Mouse (Mus musculus) forebrain, embryonic 13.5 days (tissue): ENCODE data around the gene Rgs9. TPM values are rescaled to one million over a fixed set of nuclear protein-coding genes. Genes with fewer than 3 reads are reported as not detected.

ENCODE experiments used
- ATAC-seq: fragments of 200-750 bp; cut with Nextera tagmentation; 2 replicates; pipeline ENCODE4 v1.8.0; 2017
- H3K27ac ChIP-seq: fragments of 300-500 bp; sonication (generic); 2 replicates; pipeline ENCODE4 v1.5.1; 2015; ENCODE audit warnings: inconsistent platforms, mild to moderate bottlenecking, moderate library complexity
- H3K27me3 ChIP-seq: fragments of 300-500 bp; sonication (generic); 2 replicates; pipeline ENCODE4 v1.6.1; 2015; ENCODE audit warnings: mild to moderate bottlenecking, inconsistent platforms
- H3K36me3 ChIP-seq: fragments of 300-500 bp; sonication (generic); 2 replicates; pipeline ENCODE4 v1.6.1; 2015; ENCODE audit warnings: mild to moderate bottlenecking, inconsistent platforms; ENCODE audit not compliant: poor library complexity, severe bottlenecking
- H3K4me1 ChIP-seq: fragments of 300-500 bp; sonication (generic); 2 replicates; pipeline ENCODE4 v1.6.1; 2015; ENCODE audit warnings: inconsistent platforms
- H3K4me2 ChIP-seq: fragments of 300-500 bp; sonication (generic); 2 replicates; pipeline ENCODE4 v1.6.1; 2015; ENCODE audit warnings: inconsistent platforms, mild to moderate bottlenecking, moderate library complexity
- H3K4me3 ChIP-seq: fragments of 300-500 bp; sonication (generic); 2 replicates; pipeline ENCODE4 v1.5.1; 2015; ENCODE audit warnings: mild to moderate bottlenecking, inconsistent platforms
- H3K9ac ChIP-seq: fragments of 300-500 bp; sonication (generic); 2 replicates; pipeline ENCODE4 v1.6.1; 2015; ENCODE audit warnings: mild to moderate bottlenecking, inconsistent platforms
- H3K9me3 ChIP-seq: fragments of 300-500 bp; sonication (generic); replicated peaks from 2 replicates; pipeline ENCODE4 v1.6.1; 2016; ENCODE audit warnings: inconsistent platforms
- WGBS: fragments of 180-500 bp; shearing (Covaris S2); methylation state at CpG from one replicate; pipeline ENCODE4 v1.1.7; 2015; 5-methylcytosine and 5-hydroxymethylcytosine counted together
- polyA plus RNA-seq: library from polyadenylated mRNA; unstranded; fragments of >200 nt; fragmentation: Nextera tagmentation; extraction: Ambion mirVana; gene quantifications from 2 replicates; pipeline ENCODE4 v1.2.1, GENCODE M21; 2015

Gene Rgs9
- polyA plus RNA-seq, 1 experiment from 2014 or later: 3.0 TPM

DNA sequence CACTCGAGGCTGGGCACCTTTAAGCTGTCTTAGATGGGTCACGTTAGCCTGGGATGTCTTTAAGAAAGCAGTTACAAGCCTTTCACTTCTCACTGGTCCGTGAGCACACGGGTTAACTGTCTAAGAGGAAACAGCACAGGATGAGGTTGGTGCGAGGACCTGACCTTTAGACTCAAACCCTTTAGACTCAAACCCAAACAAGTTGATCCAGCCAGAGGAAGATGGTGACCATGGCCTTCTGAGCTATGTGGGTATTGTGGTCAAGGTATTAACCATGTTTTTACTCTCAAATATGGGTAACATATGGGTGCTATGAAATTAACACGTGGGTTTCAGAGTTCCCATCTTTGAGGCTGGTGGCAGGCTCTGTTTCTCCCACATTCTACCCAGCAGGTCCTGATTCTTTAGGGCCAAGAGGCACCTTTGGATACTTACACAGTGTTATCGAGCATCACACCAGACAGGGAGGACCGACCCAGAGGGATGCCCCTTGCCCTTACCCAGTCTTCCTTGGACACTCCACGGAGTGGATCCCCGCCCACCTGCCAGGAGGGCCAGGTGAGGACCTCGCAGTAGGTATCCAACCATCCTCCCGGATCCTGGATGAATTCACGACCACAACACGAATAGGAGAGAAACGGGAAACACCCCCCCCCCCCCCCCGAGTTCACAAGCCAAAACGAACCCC, 32.9 kb upstream of the Rgs9 start:
- no peak overlapping the region for H3K4me3 ChIP-seq
- ATAC-seq: peak; percentile 66
- WGBS: 37% methylated on average over 17 of the region's 17 CpGs

DNA sequence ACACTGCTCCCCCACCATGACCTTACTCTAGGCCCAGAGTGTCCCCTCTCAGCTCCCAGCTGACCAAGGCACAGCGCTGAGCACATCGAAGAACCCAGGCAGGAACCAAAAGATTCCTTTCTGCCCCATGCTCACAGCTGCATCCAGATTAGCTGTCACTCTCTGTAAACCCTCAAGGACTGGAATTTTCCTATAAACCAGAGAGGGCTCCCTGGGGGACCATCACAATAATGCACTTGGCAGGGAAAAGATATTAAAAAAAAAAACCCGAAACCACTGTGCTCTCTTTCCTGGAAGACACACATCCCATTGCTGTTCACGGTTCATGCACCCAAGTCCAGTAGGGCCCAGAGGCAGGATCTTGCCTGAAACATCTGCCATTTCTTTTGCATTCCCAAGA, 31.4 kb upstream of the Rgs9 start:
- no peak for ATAC-seq
- H3K9ac ChIP-seq: no peak overlapping the region
- H3K4me3 ChIP-seq: no peak overlapping the region
- H3K27ac ChIP-seq: no peak overlapping the region
- H3K4me1 ChIP-seq: peaks cover 17% of the 10 kb centered on the region
- 71% methylated on average over 4 of the region's 4 CpGs for WGBS
- no peaks in the 10 kb centered on the region for H3K9me3 ChIP-seq
- H3K4me2 ChIP-seq: no peak overlapping the region
- no peaks in the 10 kb centered on the region for H3K36me3 ChIP-seq
- no peaks in the 10 kb centered on the region; the same call in 1 of the 2 replicates for H3K27me3 ChIP-seq

More for the DNA sequence above, 32.9 kb upstream of the Rgs9 start:
- Histone ChIP-seq H3K27me3 (no peaks in the 10 kb centered on the region; the same call in 1 of the 2 replicates), H3K27ac (no peak overlapping the region), H3K4me2 (peak overlapping the region; percentile 48), H3K9me3 (no peaks in the 10 kb centered on the region), H3K36me3 (no peaks in the 10 kb centered on the region), H3K4me1 (peaks cover 17% of the 10 kb centered on the region), H3K9ac (no peak overlapping the region)

DNA sequence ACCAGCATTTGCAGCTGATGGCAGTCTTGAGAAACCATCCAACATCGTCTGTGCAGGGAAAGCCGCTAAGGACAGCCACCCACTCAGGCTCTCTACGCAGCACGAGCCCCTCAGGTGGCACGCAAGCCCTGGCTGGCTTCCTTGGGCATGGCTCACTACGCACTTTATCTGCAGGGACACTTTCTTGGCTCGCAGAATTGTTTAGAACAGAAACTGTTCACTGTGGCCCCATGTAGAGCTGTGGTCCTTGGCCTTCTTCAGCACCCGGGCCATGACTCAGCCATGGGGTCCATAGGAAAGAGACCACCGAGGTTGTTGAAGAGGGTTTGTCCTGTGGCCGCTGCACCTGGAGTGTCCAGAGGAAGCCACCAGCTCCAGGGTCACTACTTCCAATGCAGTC, 30.0 kb upstream of the Rgs9 start:
- Histone ChIP-seq H3K4me2 (no peak overlapping the region), H3K27ac (no peak overlapping the region), H3K4me3 (no peak overlapping the region), H3K36me3 (no peaks in the 10 kb centered on the region), H3K9ac (no peak overlapping the region), H3K9me3 (no peaks in the 10 kb centered on the region), H3K4me1 (peaks cover 17% of the 10 kb centered on the region), H3K27me3 (no peaks in the 10 kb centered on the region; the same call in 1 of the 2 replicates)
- no peak for ATAC-seq
- WGBS: 88% methylated on average over 10 of the region's 10 CpGs

DNA sequence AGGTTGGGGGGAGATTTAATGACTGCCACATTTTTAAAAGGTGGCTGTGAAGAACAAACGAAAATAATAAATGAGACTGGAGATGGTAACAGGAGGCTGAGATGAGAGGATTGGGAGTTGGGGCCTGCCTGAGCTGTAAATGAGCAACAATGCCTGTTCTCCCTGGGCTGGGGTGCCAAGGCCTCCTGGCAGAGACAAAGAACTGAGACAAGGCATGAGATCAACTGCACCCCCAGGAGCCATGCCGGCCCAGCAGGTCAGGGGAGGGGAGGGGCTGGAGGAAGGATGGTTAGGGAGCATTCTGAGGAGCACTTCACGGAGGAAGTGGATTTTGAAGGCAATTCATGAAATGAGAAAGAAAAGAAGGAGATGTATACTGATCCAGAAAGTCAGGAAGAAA, 29.5 kb upstream of the Rgs9 start:
- Histone ChIP-seq H3K4me3 (no peak overlapping the region), H3K27ac (no peak overlapping the region), H3K9ac (no peak overlapping the region), H3K36me3 (no peaks in the 10 kb centered on the region), H3K9me3 (no peaks in the 10 kb centered on the region), H3K27me3 (no peaks in the 10 kb centered on the region; the same call in 1 of the 2 replicates), H3K4me1 (peaks cover 17% of the 10 kb centered on the region), H3K4me2 (no peak overlapping the region)
- 26% methylated on average over 3 of the region's 3 CpGs for WGBS
- no peak for ATAC-seq

DNA sequence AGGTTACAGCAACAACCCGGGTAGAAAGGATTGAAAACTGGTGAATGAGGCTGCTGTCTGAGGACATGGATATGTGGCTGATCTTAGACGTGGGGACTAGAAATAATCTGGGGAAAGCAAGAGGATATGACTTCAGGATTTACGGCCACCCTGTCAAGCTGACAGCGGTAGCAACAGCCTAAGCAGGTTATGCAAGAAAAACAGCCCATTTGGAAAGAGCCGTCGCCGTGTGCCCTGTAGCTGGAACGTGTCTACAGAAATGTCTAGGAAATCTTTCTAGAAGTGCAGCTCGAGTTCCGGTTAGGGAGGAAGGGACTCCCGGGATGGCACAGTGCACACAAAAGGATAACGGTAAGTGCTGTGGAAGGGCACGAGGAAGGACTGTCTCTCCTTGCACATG, 28.3 kb upstream of the Rgs9 start:
- Histone ChIP-seq H3K36me3 (no peaks in the 10 kb centered on the region), H3K4me3 (no peak overlapping the region), H3K4me1 (peaks cover 12% of the 10 kb centered on the region), H3K27me3 (no peaks in the 10 kb centered on the region; the same call in 1 of the 2 replicates), H3K27ac (no peak overlapping the region), H3K9me3 (no peaks in the 10 kb centered on the region), H3K9ac (no peak overlapping the region), H3K4me2 (no peak overlapping the region)
- no peak for ATAC-seq
- WGBS: 80% methylated on average over 13 of the region's 13 CpGs

DNA sequence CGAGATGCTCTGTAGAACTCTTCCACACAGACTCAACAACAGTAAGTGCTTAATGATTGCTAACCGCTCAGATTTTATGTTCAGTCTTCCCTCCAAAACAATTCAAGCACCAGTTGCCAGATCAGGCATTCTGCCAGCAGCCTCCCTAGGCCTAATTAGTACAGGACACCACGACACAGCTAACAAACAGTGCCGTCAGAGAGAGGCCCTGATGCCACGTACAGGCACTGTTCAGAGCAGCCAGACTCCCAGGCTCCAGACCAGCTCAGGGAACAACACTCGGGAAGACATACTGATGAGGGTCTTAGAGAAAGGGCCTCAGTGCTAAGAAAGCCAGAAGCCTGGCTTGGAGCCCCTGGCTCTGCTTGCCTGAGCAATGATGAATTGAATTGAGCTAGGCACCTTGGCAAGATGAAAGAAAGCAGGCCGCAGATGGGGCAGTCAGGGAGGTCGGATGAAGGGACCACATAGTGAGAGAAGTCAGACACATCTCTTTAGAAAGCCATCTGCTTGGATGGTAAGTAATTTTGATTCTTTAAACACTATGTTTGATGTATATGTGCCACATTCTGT, 22.5 kb upstream of the Rgs9 start:
- 0 out of 2 replicates have a peak overlapping the region, but pooled peaks have one; percentile 30 for H3K9ac ChIP-seq

DNA sequence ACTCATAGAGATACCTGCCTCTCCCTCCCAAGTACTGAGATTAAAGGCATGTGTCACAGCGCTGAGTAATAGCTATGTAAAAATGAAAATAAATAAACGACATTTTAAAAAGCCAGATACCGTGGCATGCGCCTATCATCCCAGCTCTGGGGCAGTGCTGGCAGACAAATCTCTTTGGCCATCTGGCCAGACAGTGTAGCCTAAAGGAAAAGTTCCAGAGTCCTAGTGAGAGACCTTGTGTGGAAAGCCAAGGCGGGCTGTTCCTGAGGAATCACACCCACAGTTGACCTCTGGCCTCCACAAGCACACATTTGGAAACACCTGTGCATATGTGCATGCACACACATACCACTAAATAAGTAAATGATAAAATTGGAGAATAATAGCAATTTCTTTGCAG, 22.0 kb upstream of the Rgs9 start:
- 85% methylated on average over 5 of the region's 5 CpGs for WGBS
- Histone ChIP-seq H3K36me3 (no peaks in the 10 kb centered on the region), H3K9ac (no peak overlapping the region), H3K4me3 (no peak overlapping the region), H3K4me2 (no peak overlapping the region; the same call in 1 of the 2 replicates), H3K27ac (peak overlapping the region; percentile 83), H3K4me1 (peaks cover 15% of the 10 kb centered on the region), H3K27me3 (peaks cover 17% of the 10 kb centered on the region), H3K9me3 (no peaks in the 10 kb centered on the region)
- peak; percentile 46; the same call in 1 of the 2 replicates for ATAC-seq

More for the DNA sequence above, 22.5 kb upstream of the Rgs9 start:
- H3K4me1 ChIP-seq: peaks cover 15% of the 10 kb centered on the region
- no peaks in the 10 kb centered on the region for H3K36me3 ChIP-seq
- WGBS: 16% methylated on average over 8 of the region's 8 CpGs
- H3K27ac ChIP-seq: peak overlapping the region; percentile 83
- H3K4me3 ChIP-seq: no peak overlapping the region
- H3K27me3 ChIP-seq: peaks cover 12% of the 10 kb centered on the region
- ATAC-seq: peak; percentile 98
- no peak overlapping the region; the same call in 1 of the 2 replicates for H3K4me2 ChIP-seq
- no peaks in the 10 kb centered on the region for H3K9me3 ChIP-seq

DNA sequence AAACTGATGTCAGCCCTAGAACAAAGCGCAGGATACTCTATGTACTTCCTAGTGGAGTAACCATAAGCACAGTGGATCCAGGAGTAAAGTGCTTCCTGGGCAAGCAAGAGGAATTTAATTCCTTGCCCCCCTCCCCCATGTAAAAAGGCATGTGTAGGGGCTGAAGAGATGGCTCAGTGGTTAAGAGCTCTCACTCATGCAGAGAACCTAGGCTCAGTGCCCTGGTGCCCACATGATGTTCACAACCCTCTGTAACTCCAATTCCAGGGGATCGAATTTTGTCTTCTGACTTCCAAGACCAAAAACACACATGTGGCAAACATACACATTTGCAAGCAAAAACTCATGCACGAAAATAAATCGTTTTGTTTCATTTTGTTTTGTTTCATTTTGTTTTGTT, 21.5 kb upstream of the Rgs9 start:
- Histone ChIP-seq H3K27me3 (peaks cover 19% of the 10 kb centered on the region), H3K9ac (no peak overlapping the region), H3K9me3 (no peaks in the 10 kb centered on the region), H3K4me2 (no peak overlapping the region), H3K4me3 (no peak overlapping the region), H3K36me3 (no peaks in the 10 kb centered on the region), H3K4me1 (peaks cover 15% of the 10 kb centered on the region), H3K27ac (peak overlapping the region; percentile 15; the same call in 1 of the 2 replicates)
- WGBS: 90% methylated on average over 4 of the region's 4 CpGs
- no peak for ATAC-seq

DNA sequence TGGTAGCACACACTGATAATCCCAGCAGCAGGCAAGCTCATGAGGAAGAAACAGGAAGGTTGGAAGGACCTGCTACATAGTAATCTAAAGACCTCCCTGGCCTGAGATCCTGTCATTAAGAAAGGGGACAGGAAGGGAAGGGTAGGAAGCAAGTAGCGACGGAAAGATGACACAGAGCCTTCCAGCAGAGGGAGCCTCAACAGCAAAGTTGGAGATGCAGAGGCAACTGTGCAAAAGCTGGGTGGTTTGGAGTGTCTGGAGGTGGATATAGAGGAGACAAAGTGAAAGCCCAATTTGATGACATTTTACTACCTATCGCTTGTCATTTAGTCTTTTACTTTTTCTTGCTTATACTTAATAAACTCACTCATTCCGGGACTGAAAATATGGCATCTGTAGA, 19.0 kb upstream of the Rgs9 start:
- no peak overlapping the region for H3K9ac ChIP-seq
- H3K36me3 ChIP-seq: no peaks in the 10 kb centered on the region
- peaks cover 31% of the 10 kb centered on the region for H3K27me3 ChIP-seq
- 43% methylated on average over 4 of the region's 4 CpGs for WGBS
- H3K4me2 ChIP-seq: no peak overlapping the region
- no peak overlapping the region for H3K27ac ChIP-seq
- no peak overlapping the region for H3K4me3 ChIP-seq
- no peak for ATAC-seq
- peaks cover 19% of the 10 kb centered on the region for H3K4me1 ChIP-seq
- no peaks in the 10 kb centered on the region for H3K9me3 ChIP-seq

DNA sequence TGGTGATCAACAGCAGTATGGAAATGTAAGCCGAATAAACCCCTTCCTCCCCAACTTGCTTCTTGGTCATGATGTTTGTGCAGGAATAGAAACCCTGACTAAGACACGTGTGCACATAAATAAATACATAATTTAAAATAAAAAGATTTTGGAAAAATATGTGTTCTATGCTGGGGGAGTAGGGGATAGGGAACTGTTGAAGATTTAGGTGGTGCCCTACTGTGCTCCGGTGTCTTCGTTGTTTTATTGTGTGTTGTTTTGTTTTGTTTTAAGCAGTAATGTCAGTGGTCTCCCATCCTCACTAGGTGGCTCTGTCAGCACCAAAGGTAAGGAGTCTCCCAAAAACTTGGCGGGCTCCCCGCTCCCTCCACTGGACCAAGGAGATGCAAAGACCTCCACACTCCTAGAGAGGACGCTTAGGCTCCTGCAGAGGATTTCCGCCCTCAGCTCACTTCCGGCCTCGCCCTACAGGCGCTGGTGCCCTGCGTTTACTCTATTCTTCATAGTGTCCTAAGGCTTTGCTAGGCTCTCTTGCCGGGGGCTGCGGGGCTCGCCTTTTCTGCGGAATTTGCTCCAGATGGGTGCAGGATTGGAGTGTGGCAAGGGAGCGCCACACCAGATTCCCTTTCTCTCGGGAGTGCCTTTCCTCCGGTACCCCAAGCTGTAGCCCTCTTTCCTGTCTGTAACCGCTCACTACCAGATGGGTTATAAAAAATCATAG, 14.1 kb upstream of the Rgs9 start:
- Histone ChIP-seq H3K4me1 (0 out of 2 replicates have a peak, but pooled peaks cover 4% of the 10 kb centered on the region), H3K4me3 (peak overlapping the region; percentile 64), H3K36me3 (no peaks in the 10 kb centered on the region), H3K9ac (peak overlapping the region; percentile 84), H3K27ac (peak overlapping the region; percentile 80), H3K27me3 (peaks cover 31% of the 10 kb centered on the region), H3K4me2 (peak overlapping the region; percentile 66), H3K9me3 (no peaks in the 10 kb centered on the region)
- ATAC-seq: peak; percentile 99
- WGBS: 13% methylated on average over 20 of the region's 20 CpGs

DNA sequence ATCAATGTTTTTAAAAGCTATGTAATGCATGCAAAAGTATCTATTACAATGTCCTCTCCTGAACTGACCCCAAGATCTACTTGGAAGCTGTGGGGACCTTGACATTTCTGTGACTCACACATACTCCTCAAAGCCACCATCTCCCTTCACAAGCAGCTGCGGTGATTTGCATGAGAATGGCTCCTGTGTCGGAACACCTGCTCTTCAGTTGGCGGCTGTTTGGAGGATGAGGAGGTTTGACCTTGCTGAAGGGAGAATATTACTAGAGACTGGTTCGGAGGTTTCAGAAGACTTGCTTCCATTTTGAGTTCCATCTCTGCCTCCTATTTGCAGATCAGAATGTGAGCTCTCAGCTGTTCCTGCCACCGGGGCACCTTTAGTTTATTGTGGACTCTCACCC, 7.8 kb upstream of the Rgs9 start:
- Histone ChIP-seq H3K36me3 (no peaks in the 10 kb centered on the region), H3K27me3 (0 out of 2 replicates have a peak, but pooled peaks cover 4% of the 10 kb centered on the region), H3K4me3 (no peak overlapping the region), H3K27ac (no peak overlapping the region), H3K9me3 (no peaks in the 10 kb centered on the region), H3K4me2 (no peak overlapping the region), H3K9ac (no peak overlapping the region), H3K4me1 (no peaks in the 10 kb centered on the region)
- 61% methylated on average over 5 of the region's 5 CpGs for WGBS
- ATAC-seq: no peak

DNA sequence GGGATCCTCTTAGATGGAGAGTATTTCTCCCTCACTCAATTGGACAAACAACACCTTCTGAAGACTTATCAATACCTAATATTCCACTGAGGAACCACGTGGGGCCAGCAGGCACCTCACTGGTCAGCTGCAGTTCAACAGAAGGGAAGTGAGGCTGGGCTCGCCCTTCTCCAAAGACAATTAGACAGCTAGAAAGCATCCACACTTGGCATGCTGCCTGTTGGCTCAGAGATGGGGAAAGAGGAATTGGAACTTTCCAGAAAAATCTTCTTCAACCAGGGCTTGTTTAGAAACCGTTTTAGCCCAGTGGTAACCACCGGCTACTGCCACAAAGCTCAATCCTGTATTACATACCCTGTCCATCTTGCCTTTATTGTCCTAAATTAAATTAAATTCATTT, 4.4 kb upstream of the Rgs9 start:
- Histone ChIP-seq H3K4me3 (no peak overlapping the region), H3K27ac (no peak overlapping the region), H3K9ac (no peak overlapping the region), H3K9me3 (no peaks in the 10 kb centered on the region), H3K4me2 (no peak overlapping the region), H3K36me3 (no peaks in the 10 kb centered on the region), H3K4me1 (peaks cover 8% of the 10 kb centered on the region), H3K27me3 (0 out of 2 replicates have a peak, but pooled peaks cover 4% of the 10 kb centered on the region)
- WGBS: 68% methylated on average over 4 of the region's 4 CpGs
- ATAC-seq: no peak
